Comparison of ENCODE assay signal across 9 mouse cellular contexts in the genomic region with DNA sequence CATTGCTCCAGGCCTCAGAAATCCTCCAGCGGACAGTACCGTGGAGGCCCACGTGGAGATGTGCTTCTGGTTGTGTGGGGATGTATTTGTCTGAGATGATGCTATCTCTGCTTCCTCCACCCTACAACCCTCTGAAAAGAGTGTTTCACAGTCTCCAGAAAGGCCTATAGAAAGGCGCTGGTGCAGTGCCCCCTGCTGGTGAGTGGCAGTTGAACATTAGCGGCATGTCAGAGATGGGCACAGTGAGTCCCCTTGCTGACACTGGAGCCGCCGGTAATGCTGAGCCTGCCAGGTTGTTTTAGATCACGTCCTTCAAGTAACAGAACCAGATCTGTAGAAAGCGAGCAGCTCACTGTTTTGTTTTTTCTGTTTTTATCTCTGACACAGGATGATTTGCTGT.
DNase-seq lines count a peak whose midpoint lies in the region; ATAC-seq and TF ChIP-seq lines count a peak whose summit lies in the region.
"Had no signal": no experiment of that assay in that cellular context is flagged by ENCODE, and none has a peak within 500 bp of the region (broad histone marks: within the 10 kb centered on the region; RNA-seq: fewer than 3 reads in every experiment).

No protein-coding gene starts in this region.

- H3K4me1 ChIP-seq in hindbrain, embryonic 10.5 days (replicated peaks): no peaks in the 10 kb centered on the region
- H3K4me1 ChIP-seq in hindbrain, embryonic 12.5 days: no peaks in the 10 kb centered on the region
- no peaks in the 10 kb centered on the region for H3K4me1 ChIP-seq in small intestine, adult 2 months (ENCODE audit: control insufficient read depth, insufficient read depth, insufficient read length, low read length)
- H3K4me1 ChIP-seq in heart, embryonic 12.5 days (replicated peaks): no peaks in the 10 kb centered on the region
- H3K4me1 ChIP-seq: lung, embryonic 15.5 days had no signal

- peak; percentile 38 for DNase-seq in hindbrain, embryonic 10.5 days (ENCODE audit: low spot score)
- DNase-seq in right cerebral cortex, postnatal 4 days: peak; percentile 48
- no peak for DNase-seq in right cerebral cortex, postnatal 25 days
- DNase-seq in adrenal gland, adult 8-10 months: peak; percentile 25
- peak; percentile 11 for DNase-seq in gastrocnemius, postnatal 14 days

- H3K36me3 ChIP-seq in hindbrain, embryonic 10.5 days: no peaks in the 10 kb centered on the region
- no peaks in the 10 kb centered on the region for H3K36me3 ChIP-seq in hindbrain, embryonic 12.5 days
- H3K36me3 ChIP-seq in small intestine, adult 2 months (ENCODE audit: control insufficient read depth, insufficient read depth, low read length): no peaks in the 10 kb centered on the region
- H3K36me3 ChIP-seq in heart, embryonic 12.5 days: no peaks in the 10 kb centered on the region
- H3K36me3 ChIP-seq: lung, embryonic 15.5 days had no signal

- H3K9me3 ChIP-seq in hindbrain, embryonic 10.5 days: no peaks in the 10 kb centered on the region
- no peaks in the 10 kb centered on the region for H3K9me3 ChIP-seq in hindbrain, embryonic 12.5 days (replicated peaks)
- H3K9me3 ChIP-seq in heart, embryonic 12.5 days (replicated peaks): peaks cover 7% of the 10 kb centered on the region; the same call in 1 of the 2 replicates
- H3K9me3 ChIP-seq: lung, embryonic 15.5 days had no signal

- no peak overlapping the region for H3K4me3 ChIP-seq in hindbrain, embryonic 10.5 days
- H3K4me3 ChIP-seq in hindbrain, embryonic 12.5 days: no peak overlapping the region
- H3K4me3 ChIP-seq in small intestine, adult 2 months (ENCODE audit: low read depth, low read length): no peak overlapping the region
- no peak overlapping the region for H3K4me3 ChIP-seq in heart, embryonic 12.5 days
- H3K4me3 ChIP-seq: lung, embryonic 15.5 days had no signal

- 66% methylated on average over 9 of the region's 9 CpGs for WGBS in hindbrain, embryonic 10.5 days
- WGBS in hindbrain, embryonic 12.5 days: 53% methylated on average over 9 of the region's 9 CpGs
- 57% methylated on average over 9 of the region's 9 CpGs for WGBS in small intestine, adult 2 months
- WGBS in heart, embryonic 12.5 days: 53% methylated on average over 9 of the region's 9 CpGs

- ATAC-seq in hindbrain, embryonic 12.5 days (ENCODE audit: low FRiP score): no peak
- no peak for ATAC-seq in heart, embryonic 12.5 days (ENCODE audit: insufficient number of reproducible peaks, low FRiP score)

- no peak overlapping the region for H3K27ac ChIP-seq in hindbrain, embryonic 10.5 days
- no peak overlapping the region for H3K27ac ChIP-seq in hindbrain, embryonic 12.5 days
- no peak overlapping the region for H3K27ac ChIP-seq in small intestine, adult 2 months (ENCODE audit: insufficient read depth, low read depth, low read length)
- no peak overlapping the region for H3K27ac ChIP-seq in heart, embryonic 12.5 days (ENCODE audit: poor library complexity, severe bottlenecking)
- H3K27ac ChIP-seq: lung, embryonic 15.5 days had no signal

- no peak overlapping the region for H3K9ac ChIP-seq in hindbrain, embryonic 12.5 days
- no peak overlapping the region for H3K9ac ChIP-seq in heart, embryonic 12.5 days
- H3K9ac ChIP-seq: lung, embryonic 15.5 days had no signal

- H3K27me3 ChIP-seq in hindbrain, embryonic 10.5 days (ENCODE audit: insufficient read depth, poor library complexity, severe bottlenecking): no peaks in the 10 kb centered on the region
- no peaks in the 10 kb centered on the region for H3K27me3 ChIP-seq in hindbrain, embryonic 12.5 days
- no peaks in the 10 kb centered on the region for H3K27me3 ChIP-seq in small intestine, adult 2 months (ENCODE audit: control insufficient read depth, insufficient read depth, low read length)
- no peaks in the 10 kb centered on the region for H3K27me3 ChIP-seq in heart, embryonic 12.5 days (replicated peaks)
- H3K27me3 ChIP-seq: lung, embryonic 15.5 days had no signal

- peak; percentile 42; the same call in 1 of the 2 replicates for TF ChIP-seq CTCF in small intestine, adult 2 months (IDR thresholded peaks at IDR 0.05; ENCODE audit: extremely low read depth, insufficient read length, insufficient replicate concordance, low read depth, low read length)

- intact Hi-C loops in gastrocnemius, postnatal 14 days (cut with DNase I; ENCODE audit: low total_unique reads): no loop called here

- H3K4me2 ChIP-seq in hindbrain, embryonic 12.5 days (replicated peaks): no peak overlapping the region
- no peak overlapping the region for H3K4me2 ChIP-seq in heart, embryonic 12.5 days
- H3K4me2 ChIP-seq: lung, embryonic 15.5 days had no signal

- TF ChIP-seq POLR2A in small intestine, adult 2 months (IDR thresholded peaks at IDR 0.05; ENCODE audit: low read depth, low read length): no peak
